Mouse (Mus musculus) forebrain, embryonic 14.5 days (tissue): ENCODE data around the gene Tex264. TPM values are rescaled to one million over a fixed set of nuclear protein-coding genes. Genes with fewer than 3 reads are reported as not detected.

ENCODE experiments used
- ATAC-seq: fragments of 200-750 bp; cut with Nextera tagmentation; 2 replicates; pipeline ENCODE4 v1.8.0; 2017; ENCODE audit warnings: mild to moderate bottlenecking, moderate library complexity
- DNase-seq: peaks from one replicate; pipeline ENCODE4 v3.0.0-alpha.2; 2015; ENCODE audit warnings: low spot score
- H3K27ac ChIP-seq: fragments of 300-500 bp; sonication (generic); 2 replicates; pipeline ENCODE4 v1.5.1; 2014; ENCODE audit warnings: low read depth, mild to moderate bottlenecking, control low read depth, low read length, moderate library complexity
- H3K27me3 ChIP-seq: fragments of 300-500 bp; sonication (generic); replicated peaks from 2 replicates; pipeline ENCODE4 v1.6.1; 2014; ENCODE audit warnings: low read length, control low read depth, mixed read lengths; ENCODE audit not compliant: control insufficient read depth, insufficient read depth
- H3K36me3 ChIP-seq: fragments of 300-500 bp; sonication (generic); 2 replicates; pipeline ENCODE4 v1.6.1; 2014; ENCODE audit warnings: low read length, control low read depth; ENCODE audit not compliant: control insufficient read depth, insufficient read depth
- H3K4me1 ChIP-seq: fragments of 300-500 bp; sonication (generic); 2 replicates; pipeline ENCODE4 v1.6.1; 2014; ENCODE audit warnings: antibody characterized with exemption, low read length, control low read depth; ENCODE audit not compliant: control insufficient read depth, insufficient read depth
- H3K4me2 ChIP-seq: fragments of 300-500 bp; sonication (generic); 2 replicates; pipeline ENCODE4 v1.6.1; 2014; ENCODE audit warnings: mild to moderate bottlenecking, control low read depth, low read length
- H3K4me3 ChIP-seq: fragments of 300-500 bp; sonication (generic); 2 replicates; pipeline ENCODE4 v1.5.1; 2014; ENCODE audit warnings: low read depth, low read length, control low read depth
- H3K9ac ChIP-seq: fragments of 300-500 bp; sonication (generic); 2 replicates; pipeline ENCODE4 v1.6.1; 2014; ENCODE audit warnings: mild to moderate bottlenecking, low read length, control low read depth, moderate library complexity
- H3K9me3 ChIP-seq: fragments of 300-500 bp; sonication (generic); replicated peaks from 2 replicates; pipeline ENCODE4 v1.6.1; 2016; ENCODE audit warnings: low read length, control low read depth, mixed read lengths; ENCODE audit not compliant: control insufficient read depth
- WGBS: fragments of 180-500 bp; shearing (Covaris S2); extraction: QIAGEN DNeasy Blood & Tissue Kit; methylation state at CpG from one replicate; pipeline ENCODE4 v1.1.7; 2014; 5-methylcytosine and 5-hydroxymethylcytosine counted together
- polyA plus RNA-seq: library from polyadenylated mRNA; unstranded; fragments of >200 nt; fragmentation: Nextera tagmentation; extraction: Ambion mirVana; gene quantifications from 2 replicates; pipeline ENCODE4 v1.2.1, GENCODE M21; 2014

Tex264 gene
- 41.3 and 52.1 TPM in 2 replicates for polyA plus RNA-seq

DNA sequence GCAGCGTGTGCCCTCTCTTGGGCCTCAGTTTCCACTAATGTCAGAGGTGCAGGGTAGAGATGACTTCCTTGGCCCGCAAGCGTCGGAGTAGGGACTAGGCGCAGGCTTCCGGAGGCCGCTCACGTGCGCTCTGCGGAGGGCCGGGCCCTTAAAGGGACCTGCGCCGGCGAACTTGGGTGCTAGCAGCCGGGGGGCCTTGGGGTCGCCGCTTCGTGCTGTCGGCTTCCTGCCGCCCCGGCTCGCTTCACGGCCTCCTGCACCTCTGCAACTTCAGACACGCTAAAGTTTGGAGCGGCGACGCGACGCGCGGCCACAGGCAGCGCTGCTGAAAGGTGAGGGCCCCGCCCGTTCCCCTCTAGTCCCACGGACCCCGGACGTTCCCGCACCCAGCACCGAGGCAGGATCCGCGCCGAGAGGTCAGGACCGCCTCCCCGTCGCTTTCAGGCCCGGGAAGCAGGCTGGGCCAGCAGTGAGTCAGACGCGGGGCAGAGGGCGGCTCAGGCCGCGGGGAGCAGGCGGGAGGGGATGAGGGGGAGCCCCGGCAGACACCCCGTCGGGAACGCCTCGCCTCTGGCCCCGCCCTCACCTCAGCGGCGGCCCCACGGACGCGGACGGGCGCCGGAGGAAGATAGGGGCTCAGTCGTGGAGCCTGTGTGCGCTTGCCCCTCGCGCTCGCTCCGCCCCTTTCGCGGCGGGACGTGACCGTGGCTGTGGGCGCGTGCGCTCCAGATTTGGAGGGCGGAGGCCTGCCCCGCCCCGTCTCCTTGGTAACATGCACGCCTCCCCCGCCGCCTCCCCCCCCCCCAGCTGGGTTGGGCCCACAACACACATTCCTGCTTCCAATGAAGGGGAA lies at the start of gene Tex264:
TSS of gene Tex264 (minus strand) at position 679 of the 853 bp plus-strand sequence.
- DNase-seq (peak; percentile 83), ATAC-seq (peak; percentile 92)
- Histone ChIP-seq H3K4me1 (peaks cover 8% of the 10 kb centered on the region; the same call in 1 of the 2 replicates), H3K27me3 (no peaks in the 10 kb centered on the region), H3K36me3 (peaks cover 4% of the 10 kb centered on the region; the same call in 1 of the 2 replicates), H3K4me3 (peak within 1 kb of the TSS; percentile 73), H3K27ac (peak within 1 kb of the TSS; percentile 29; the same call in 1 of the 2 replicates), H3K9me3 (no peaks in the 10 kb centered on the region), H3K9ac (peak within 1 kb of the TSS; percentile 75), H3K4me2 (peak within 1 kb of the TSS; percentile 96)
- WGBS = under 1% methylated on average over 74 of the region's 86 CpGs

DNA sequence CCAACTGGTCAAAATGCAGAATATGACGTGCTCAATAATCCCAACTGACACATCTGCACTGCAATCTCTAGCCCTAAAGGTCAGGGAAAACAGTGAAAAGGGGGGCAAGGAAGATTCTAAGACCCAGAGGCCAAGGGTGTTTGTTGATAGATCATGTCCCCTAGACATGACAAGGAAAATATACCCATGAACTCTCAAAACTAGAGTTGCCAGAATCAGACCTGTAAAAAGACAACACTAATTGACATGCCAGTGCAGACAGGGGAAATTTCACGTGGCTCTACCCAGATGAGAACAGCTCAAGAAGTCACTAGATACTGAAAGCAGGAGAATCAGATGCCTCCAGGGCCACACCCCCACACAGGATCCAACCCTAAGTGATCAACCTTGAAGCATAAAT lies 48.0 kb upstream of the Tex264 start:
- no peaks in the 10 kb centered on the region for H3K9me3 ChIP-seq
- H3K36me3 ChIP-seq = no peaks in the 10 kb centered on the region
- H3K4me3 ChIP-seq = no peak overlapping the region
- no peak overlapping the region for H3K27ac ChIP-seq
- 88% methylated on average over 2 of the region's 2 CpGs for WGBS
- no peak for DNase-seq
- no peak for ATAC-seq
- no peak overlapping the region for H3K9ac ChIP-seq
- no peaks in the 10 kb centered on the region for H3K4me1 ChIP-seq
- no peak overlapping the region for H3K4me2 ChIP-seq
- H3K27me3 ChIP-seq = no peaks in the 10 kb centered on the region

DNA sequence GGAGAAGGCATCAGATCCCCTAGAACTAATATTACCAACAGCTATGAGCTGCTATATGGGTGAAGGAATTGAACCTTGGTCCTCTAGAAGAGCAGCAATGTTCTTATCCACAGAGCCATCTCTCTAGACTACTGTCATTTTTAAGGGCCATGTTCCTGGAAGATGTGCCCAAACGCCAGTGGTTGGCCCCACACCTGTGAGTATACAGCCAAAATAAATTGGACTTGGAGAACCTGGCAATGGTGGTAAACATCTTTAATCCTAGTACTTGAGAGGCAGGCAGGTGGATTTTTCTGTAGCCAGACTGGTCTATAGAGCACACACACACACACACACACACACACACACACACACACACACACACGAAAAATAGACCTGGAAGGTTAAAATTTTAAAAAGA lies 43.7 kb upstream of the Tex264 start:
- Histone ChIP-seq H3K27me3 (no peaks in the 10 kb centered on the region), H3K4me1 (no peaks in the 10 kb centered on the region), H3K4me3 (no peak overlapping the region), H3K9ac (no peak overlapping the region), H3K27ac (no peak overlapping the region), H3K9me3 (no peaks in the 10 kb centered on the region), H3K36me3 (no peaks in the 10 kb centered on the region), H3K4me2 (no peak overlapping the region)
- DNase-seq (no peak), ATAC-seq (no peak)
- WGBS = 90% methylated on average over 2 of the region's 2 CpGs

DNA sequence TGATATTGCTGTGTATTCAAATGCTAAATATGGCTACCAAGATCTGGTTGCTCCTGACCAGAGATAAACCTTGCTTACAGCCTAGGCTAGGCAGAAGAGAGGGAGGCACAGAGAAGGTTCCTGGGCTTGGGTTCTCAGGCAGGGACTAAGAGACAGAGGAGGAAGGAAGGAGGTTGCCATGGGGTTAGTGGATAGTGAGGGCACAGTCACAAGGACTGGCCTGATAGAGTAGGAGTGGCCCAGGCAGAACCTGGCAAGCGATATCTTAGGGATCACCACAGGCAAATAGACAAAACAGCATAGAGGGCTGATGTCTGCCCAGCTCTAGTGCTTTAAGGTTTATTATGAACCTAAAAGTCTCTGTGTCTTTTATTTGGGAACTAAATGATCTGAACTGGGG lies 41.2 kb upstream of the Tex264 start:
- Histone ChIP-seq H3K27me3 (no peaks in the 10 kb centered on the region), H3K9me3 (no peaks in the 10 kb centered on the region), H3K4me2 (no peak overlapping the region), H3K4me1 (no peaks in the 10 kb centered on the region), H3K27ac (no peak overlapping the region), H3K4me3 (no peak overlapping the region), H3K36me3 (peaks cover 7% of the 10 kb centered on the region), H3K9ac (no peak overlapping the region)
- DNase-seq = no peak
- WGBS = 77% methylated on average over 1 of the region's 1 CpGs
- no peak for ATAC-seq

DNA sequence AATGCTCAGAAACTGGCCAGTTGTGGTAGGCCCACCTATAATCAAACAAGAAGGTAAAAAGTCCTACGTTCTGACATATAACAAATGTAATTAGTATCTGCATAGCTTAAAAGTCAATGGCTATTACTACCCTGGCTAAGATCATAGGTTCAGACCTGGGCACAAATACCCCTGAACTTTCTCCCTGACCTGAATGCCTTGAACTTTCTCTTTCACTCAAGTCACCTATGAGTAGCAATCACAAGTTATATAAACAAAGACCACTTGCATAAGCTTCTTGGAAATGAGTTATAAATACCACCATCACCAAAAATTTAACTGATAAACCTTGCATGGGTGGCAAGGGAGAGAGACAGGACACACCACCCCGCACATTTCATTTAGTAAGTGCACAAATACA lies 39.7 kb upstream of the Tex264 start:
- Histone ChIP-seq H3K4me3 (no peak overlapping the region), H3K27me3 (no peaks in the 10 kb centered on the region), H3K9me3 (no peaks in the 10 kb centered on the region), H3K9ac (no peak overlapping the region), H3K4me1 (no peaks in the 10 kb centered on the region), H3K27ac (no peak overlapping the region), H3K4me2 (no peak overlapping the region), H3K36me3 (peaks cover 13% of the 10 kb centered on the region)
- ATAC-seq = no peak
- DNase-seq = no peak
- WGBS = 93% methylated on average over 2 of the region's 2 CpGs

DNA sequence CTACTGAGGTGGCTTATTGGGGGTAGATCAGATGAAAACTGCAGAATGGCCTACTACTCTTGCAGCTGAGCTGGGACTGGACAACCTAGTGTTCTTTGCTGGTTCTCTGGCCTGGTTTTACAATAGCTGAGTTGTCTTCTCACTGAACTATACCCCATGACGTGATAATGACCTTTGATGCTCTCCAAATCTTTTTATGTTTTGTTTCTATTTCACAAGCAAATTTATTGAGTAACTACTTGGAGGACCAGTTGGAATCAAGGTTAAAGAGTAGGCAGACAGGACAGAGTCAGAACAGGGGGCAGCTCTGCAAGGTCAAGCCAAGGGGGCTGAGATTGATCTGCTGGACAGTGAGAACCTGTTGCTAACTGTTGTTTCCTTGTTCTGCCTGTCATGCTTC lies 39.1 kb upstream of the Tex264 start:
- ATAC-seq = no peak
- Histone ChIP-seq H3K9me3 (no peaks in the 10 kb centered on the region), H3K4me3 (no peak overlapping the region), H3K36me3 (peaks cover 18% of the 10 kb centered on the region), H3K27ac (no peak overlapping the region), H3K9ac (no peak overlapping the region), H3K4me2 (no peak overlapping the region), H3K27me3 (no peaks in the 10 kb centered on the region), H3K4me1 (no peaks in the 10 kb centered on the region)
- 79% methylated on average over 1 of the region's 1 CpGs for WGBS
- DNase-seq = no peak

DNA sequence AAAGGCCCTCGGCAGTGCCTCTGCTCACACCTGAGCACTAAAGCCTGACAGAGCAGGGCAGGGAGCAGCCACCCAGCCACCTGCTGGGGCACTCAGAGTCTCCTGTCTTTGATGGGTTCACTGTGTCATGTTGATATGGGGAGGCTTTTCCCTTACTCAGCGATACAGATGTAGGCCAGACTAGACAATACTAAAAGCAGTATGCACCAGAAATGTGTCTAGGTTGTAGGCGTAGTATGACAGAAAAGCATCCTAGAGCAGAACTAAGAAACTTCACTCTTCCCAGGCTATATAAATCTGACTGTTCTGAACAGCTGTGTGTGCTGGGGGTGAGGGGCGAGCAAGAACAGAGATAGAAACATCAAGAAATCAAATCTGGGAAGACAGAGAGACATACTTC lies 31.0 kb upstream of the Tex264 start:
- Histone ChIP-seq H3K9me3 (no peaks in the 10 kb centered on the region), H3K9ac (no peak overlapping the region), H3K4me1 (no peaks in the 10 kb centered on the region), H3K36me3 (peaks cover 75% of the 10 kb centered on the region), H3K4me3 (no peak overlapping the region), H3K27ac (no peak overlapping the region), H3K4me2 (no peak overlapping the region), H3K27me3 (no peaks in the 10 kb centered on the region)
- ATAC-seq (no peak), DNase-seq (no peak)
- 92% methylated on average over 4 of the region's 4 CpGs for WGBS

DNA sequence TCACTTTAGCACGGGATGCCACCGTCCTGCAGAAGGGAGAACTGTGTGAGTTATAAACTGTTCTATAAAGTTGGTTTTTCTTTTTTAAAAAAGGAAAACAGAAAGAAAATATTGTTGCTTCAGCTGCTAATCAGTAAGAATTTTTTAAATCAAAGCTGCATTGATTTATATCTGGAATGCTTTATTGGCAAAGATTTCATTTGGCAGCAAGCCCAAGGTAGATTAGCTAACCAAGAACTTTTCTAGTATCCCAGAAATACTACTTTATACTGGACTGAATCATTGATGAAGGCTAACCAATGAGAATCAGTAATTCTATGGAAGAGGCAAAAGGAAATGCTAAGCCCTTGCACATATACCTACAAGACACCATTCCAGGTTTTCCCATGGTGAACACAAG lies 30.5 kb upstream of the Tex264 start:
- Histone ChIP-seq H3K4me2 (no peak overlapping the region), H3K9me3 (no peaks in the 10 kb centered on the region), H3K36me3 (peaks cover 75% of the 10 kb centered on the region), H3K9ac (no peak overlapping the region), H3K27ac (no peak overlapping the region), H3K4me3 (no peak overlapping the region), H3K4me1 (no peaks in the 10 kb centered on the region), H3K27me3 (no peaks in the 10 kb centered on the region)
- DNase-seq (no peak), ATAC-seq (no peak)
- 94% methylated on average over 2 of the region's 2 CpGs for WGBS

DNA sequence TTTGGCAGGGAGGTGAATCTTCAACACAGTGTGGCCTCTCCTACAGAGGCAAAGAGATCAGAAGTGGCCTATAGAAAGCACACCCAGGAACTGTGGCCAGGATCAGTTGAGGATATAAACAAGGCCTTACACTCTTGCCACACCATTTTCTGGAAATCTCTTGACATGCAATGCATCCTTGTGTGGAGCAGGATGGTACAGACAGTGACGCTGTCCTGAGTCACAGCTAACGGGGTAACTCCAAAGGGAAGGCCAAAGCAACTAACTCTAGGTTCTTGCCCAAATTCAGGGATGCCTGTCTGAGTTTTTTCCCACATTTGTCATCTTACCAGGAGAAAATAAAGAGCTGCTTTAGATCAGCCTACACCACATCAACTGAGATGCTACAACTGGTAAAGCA lies 26.7 kb upstream of the Tex264 start:
- no peaks in the 10 kb centered on the region for H3K9me3 ChIP-seq
- no peak for DNase-seq
- H3K27ac ChIP-seq = no peak overlapping the region
- no peak overlapping the region for H3K4me3 ChIP-seq
- WGBS = 95% methylated on average over 2 of the region's 2 CpGs
- peaks cover 78% of the 10 kb centered on the region for H3K36me3 ChIP-seq
- H3K27me3 ChIP-seq = no peaks in the 10 kb centered on the region
- no peak overlapping the region for H3K4me2 ChIP-seq
- ATAC-seq = no peak
- no peak overlapping the region for H3K9ac ChIP-seq
- no peaks in the 10 kb centered on the region for H3K4me1 ChIP-seq
